Mouse (Mus musculus) forebrain, embryonic 14.5 days (tissue): ENCODE measurements around the gene Arhgef18. TPM values are rescaled to one million over a fixed set of nuclear protein-coding genes. Genes with fewer than 3 reads are reported as not detected.

Experiments used
- ATAC-seq: fragments of 200-750 bp; cut with Nextera tagmentation; 2 replicates; pipeline ENCODE4 v1.8.0; 2017; ENCODE audit warnings: mild to moderate bottlenecking, moderate library complexity
- DNase-seq: peaks from one replicate; pipeline ENCODE4 v3.0.0-alpha.2; 2015; ENCODE audit warnings: low spot score
- H3K27ac ChIP-seq: fragments of 300-500 bp; sonication (generic); 2 replicates; pipeline ENCODE4 v1.5.1; 2014; ENCODE audit warnings: low read depth, mild to moderate bottlenecking, control low read depth, low read length, moderate library complexity
- H3K27me3 ChIP-seq: fragments of 300-500 bp; sonication (generic); replicated peaks from 2 replicates; pipeline ENCODE4 v1.6.1; 2014; ENCODE audit warnings: low read length, control low read depth, mixed read lengths; ENCODE audit not compliant: control insufficient read depth, insufficient read depth
- H3K36me3 ChIP-seq: fragments of 300-500 bp; sonication (generic); 2 replicates; pipeline ENCODE4 v1.6.1; 2014; ENCODE audit warnings: low read length, control low read depth; ENCODE audit not compliant: control insufficient read depth, insufficient read depth
- H3K4me1 ChIP-seq: fragments of 300-500 bp; sonication (generic); 2 replicates; pipeline ENCODE4 v1.6.1; 2014; ENCODE audit warnings: antibody characterized with exemption, low read length, control low read depth; ENCODE audit not compliant: control insufficient read depth, insufficient read depth
- H3K4me2 ChIP-seq: fragments of 300-500 bp; sonication (generic); 2 replicates; pipeline ENCODE4 v1.6.1; 2014; ENCODE audit warnings: mild to moderate bottlenecking, control low read depth, low read length
- H3K4me3 ChIP-seq: fragments of 300-500 bp; sonication (generic); 2 replicates; pipeline ENCODE4 v1.5.1; 2014; ENCODE audit warnings: low read depth, low read length, control low read depth
- H3K9ac ChIP-seq: fragments of 300-500 bp; sonication (generic); 2 replicates; pipeline ENCODE4 v1.6.1; 2014; ENCODE audit warnings: mild to moderate bottlenecking, low read length, control low read depth, moderate library complexity
- H3K9me3 ChIP-seq: fragments of 300-500 bp; sonication (generic); replicated peaks from 2 replicates; pipeline ENCODE4 v1.6.1; 2016; ENCODE audit warnings: low read length, control low read depth, mixed read lengths; ENCODE audit not compliant: control insufficient read depth
- WGBS: fragments of 180-500 bp; shearing (Covaris S2); extraction: QIAGEN DNeasy Blood & Tissue Kit; methylation state at CpG from one replicate; pipeline ENCODE4 v1.1.7; 2014; 5-methylcytosine and 5-hydroxymethylcytosine counted together
- polyA plus RNA-seq: library from polyadenylated mRNA; unstranded; fragments of >200 nt; fragmentation: Nextera tagmentation; extraction: Ambion mirVana; gene quantifications from 2 replicates; pipeline ENCODE4 v1.2.1, GENCODE M21; 2014

Arhgef18 gene
- polyA plus RNA-seq, 1 experiment from 2014 or later, result 8.6 TPM

DNA sequence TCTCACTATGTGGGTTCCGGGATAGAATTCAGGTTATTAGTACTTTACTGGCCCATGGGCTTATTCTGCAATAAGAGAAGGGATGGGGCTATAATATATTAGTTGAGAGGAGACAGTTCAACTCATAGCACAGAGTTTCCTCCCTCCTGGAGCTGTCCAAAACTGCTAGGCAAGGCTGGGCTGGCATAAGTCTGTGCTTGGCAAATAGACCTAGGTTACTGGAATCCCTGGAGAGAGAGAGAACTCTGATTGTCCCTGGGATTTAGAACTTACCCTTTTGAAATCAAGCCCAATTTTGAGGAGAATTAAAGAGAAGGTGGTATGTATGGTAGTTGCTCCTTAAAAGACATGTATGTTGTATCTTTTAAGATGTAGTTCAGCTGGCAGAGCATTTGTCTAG lies 3.3 kb upstream of the Arhgef18 start:
- WGBS, result 93% methylated on average over 1 of the region's 1 CpGs

GRCm38 (mm10) chr8:3392293-3392692 lies 513 bp upstream of the Arhgef18 start:
- no peaks in the 10 kb centered on the region for H3K27me3 ChIP-seq
- H3K4me2 ChIP-seq, result peak overlapping the region; percentile 86
- H3K27ac ChIP-seq, result no peak overlapping the region
- ATAC-seq, result no peak
- no peaks in the 10 kb centered on the region for H3K36me3 ChIP-seq
- peak overlapping the region; percentile 89; the same call in 1 of the 2 replicates for H3K9ac ChIP-seq
- peaks cover 13% of the 10 kb centered on the region for H3K4me1 ChIP-seq
- DNase-seq, result no peak
- H3K9me3 ChIP-seq, result no peaks in the 10 kb centered on the region
- WGBS, result 58% methylated on average over 4 of the region's 4 CpGs
- peak overlapping the region; percentile 84 for H3K4me3 ChIP-seq

More for the DNA sequence above, 3.3 kb upstream of the Arhgef18 start:
- Histone ChIP-seq H3K9ac (no peak overlapping the region), H3K27me3 (no peaks in the 10 kb centered on the region), H3K9me3 (no peaks in the 10 kb centered on the region), H3K4me2 (no peak overlapping the region), H3K4me3 (no peak overlapping the region), H3K36me3 (no peaks in the 10 kb centered on the region), H3K27ac (no peak overlapping the region), H3K4me1 (peaks cover 8% of the 10 kb centered on the region)
- DNase-seq (no peak), ATAC-seq (no peak)

DNA sequence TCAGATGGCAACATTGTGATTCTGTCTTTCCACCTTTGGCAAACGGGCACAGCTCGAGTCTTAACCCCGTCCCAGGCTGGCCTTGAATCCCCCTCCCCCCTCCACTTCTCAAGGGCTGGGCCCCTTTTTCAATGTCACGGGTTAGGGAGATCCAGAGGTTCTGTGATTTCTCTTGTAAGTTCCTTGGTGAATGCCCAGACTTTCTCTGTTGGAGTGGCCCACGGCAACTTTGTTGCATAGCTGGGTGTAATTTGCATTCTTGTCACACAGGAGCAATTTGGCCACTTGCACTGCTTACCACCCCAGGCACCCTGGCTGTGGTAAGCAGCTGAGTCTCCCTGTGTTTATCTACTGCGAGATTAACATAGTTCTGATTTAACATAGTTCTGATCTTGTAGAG lies 1.8 kb downstream of the Arhgef18 start:
- WGBS, result 5% methylated on average over 6 of the region's 6 CpGs
- H3K9me3 ChIP-seq, result no peaks in the 10 kb centered on the region
- H3K9ac ChIP-seq, result peak overlapping the region; percentile 21; the same call in 1 of the 2 replicates
- H3K27me3 ChIP-seq, result no peaks in the 10 kb centered on the region
- ATAC-seq (no peak), DNase-seq (peak; percentile 59)
- H3K4me1 ChIP-seq, result peaks cover 13% of the 10 kb centered on the region
- H3K4me2 ChIP-seq, result peak overlapping the region; percentile 86; the same call in 1 of the 2 replicates
- H3K4me3 ChIP-seq, result no peak overlapping the region
- H3K27ac ChIP-seq, result no peak overlapping the region
- no peaks in the 10 kb centered on the region for H3K36me3 ChIP-seq

- no peaks in the 10 kb centered on the region for H3K27me3 ChIP-seq
- 8% methylated on average over 4 of the region's 4 CpGs for WGBS
- H3K36me3 ChIP-seq, result no peaks in the 10 kb centered on the region
- H3K4me2 ChIP-seq, result peak overlapping the region; percentile 86; the same call in 1 of the 2 replicates
- ATAC-seq, result no peak
- H3K9me3 ChIP-seq, result no peaks in the 10 kb centered on the region
- DNase-seq, result no peak
- no peak overlapping the region for H3K4me3 ChIP-seq
- peaks cover 13% of the 10 kb centered on the region for H3K4me1 ChIP-seq
- H3K9ac ChIP-seq, result 0 out of 2 replicates have a peak overlapping the region, but pooled peaks have one; percentile 1
- H3K27ac ChIP-seq, result no peak overlapping the region
These were observed 2.4 kb downstream of the Arhgef18 start for GRCm38 (mm10) chr8:3395246-3395645.

- DNase-seq (no peak), ATAC-seq (no peak)
- no peak overlapping the region for H3K4me3 ChIP-seq
- no peaks in the 10 kb centered on the region for H3K9me3 ChIP-seq
- H3K4me2 ChIP-seq, result no peak overlapping the region
- 91% methylated on average over 3 of the region's 3 CpGs for WGBS
- H3K27me3 ChIP-seq, result no peaks in the 10 kb centered on the region
- H3K4me1 ChIP-seq, result peaks cover 13% of the 10 kb centered on the region
- H3K9ac ChIP-seq, result no peak overlapping the region
- no peak overlapping the region for H3K27ac ChIP-seq
- peaks cover 6% of the 10 kb centered on the region; the same call in 1 of the 2 replicates for H3K36me3 ChIP-seq
These were observed 4.8 kb downstream of the Arhgef18 start for GRCm38 (mm10) chr8:3397597-3397996.

DNA sequence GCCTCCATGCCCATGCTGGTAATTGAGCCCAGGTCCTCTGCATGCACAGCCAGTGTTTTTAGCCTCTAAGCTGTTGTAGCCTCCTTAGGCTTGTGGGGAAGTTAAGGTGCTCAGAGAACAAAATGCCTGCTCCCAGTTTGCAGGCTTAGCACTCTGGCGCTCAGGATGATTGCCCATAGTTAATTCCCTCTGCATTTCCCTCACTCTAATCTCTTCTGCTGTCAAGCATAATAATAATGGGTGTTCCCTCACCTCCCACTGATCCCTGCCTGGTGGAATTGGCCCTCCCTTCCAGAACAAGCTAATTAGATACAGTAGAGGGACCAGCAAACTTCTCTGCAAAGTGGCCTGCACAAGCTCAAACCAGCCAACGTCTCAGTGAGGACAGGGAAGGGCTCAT lies 7.7 kb downstream of the Arhgef18 start:
- no peaks in the 10 kb centered on the region for H3K9me3 ChIP-seq
- H3K4me2 ChIP-seq, result no peak overlapping the region
- H3K4me3 ChIP-seq, result no peak overlapping the region
- no peaks in the 10 kb centered on the region for H3K27me3 ChIP-seq
- no peak overlapping the region for H3K9ac ChIP-seq
- 18% methylated on average over 2 of the region's 2 CpGs for WGBS
- H3K36me3 ChIP-seq, result peaks cover 6% of the 10 kb centered on the region; the same call in 1 of the 2 replicates
- no peak for ATAC-seq
- DNase-seq, result no peak
- no peak overlapping the region for H3K27ac ChIP-seq
- H3K4me1 ChIP-seq, result no peaks in the 10 kb centered on the region

- DNase-seq (no peak), ATAC-seq (no peak)
- Histone ChIP-seq H3K4me2 (no peak overlapping the region), H3K4me3 (no peak overlapping the region), H3K27me3 (no peaks in the 10 kb centered on the region), H3K4me1 (no peaks in the 10 kb centered on the region), H3K36me3 (no peaks in the 10 kb centered on the region), H3K9ac (no peak overlapping the region), H3K27ac (no peak overlapping the region), H3K9me3 (no peaks in the 10 kb centered on the region)
- 92% methylated on average over 3 of the region's 3 CpGs for WGBS
These were observed 14.6 kb downstream of the Arhgef18 start for GRCm38 (mm10) chr8:3407417-3407816.

GRCm38 (mm10) chr8:3411085-3411484 lies 18.3 kb downstream of the Arhgef18 start:
- DNase-seq (no peak), ATAC-seq (no peak)
- WGBS, result 68% methylated on average over 2 of the region's 2 CpGs
- H3K9ac ChIP-seq, result no peak overlapping the region
- no peak overlapping the region for H3K4me3 ChIP-seq
- H3K4me1 ChIP-seq, result peaks cover 8% of the 10 kb centered on the region
- no peaks in the 10 kb centered on the region for H3K27me3 ChIP-seq
- no peaks in the 10 kb centered on the region for H3K36me3 ChIP-seq
- no peak overlapping the region for H3K27ac ChIP-seq
- H3K4me2 ChIP-seq, result no peak overlapping the region
- no peaks in the 10 kb centered on the region for H3K9me3 ChIP-seq

- Histone ChIP-seq H3K36me3 (no peaks in the 10 kb centered on the region), H3K27ac (no peak overlapping the region), H3K9me3 (no peaks in the 10 kb centered on the region), H3K4me1 (peaks cover 13% of the 10 kb centered on the region), H3K4me3 (no peak overlapping the region), H3K27me3 (no peaks in the 10 kb centered on the region), H3K9ac (no peak overlapping the region), H3K4me2 (no peak overlapping the region)
- DNase-seq, result no peak
- ATAC-seq, result no peak
- WGBS, result 96% methylated on average over 7 of the region's 7 CpGs
These were observed 19.1 kb downstream of the Arhgef18 start for GRCm38 (mm10) chr8:3411901-3412301.
